Mouse (Mus musculus) frontal cortex, postnatal 36 days (tissue): ENCODE data around the gene Xpr1.

Source experiments
- DNase-seq, 2 experiments: peaks; one replicate each; pipeline ENCODE4 v3.0.0; 2022; ENCODE audit warnings: low spot score in 2 of 2

Gene Xpr1

DNA sequence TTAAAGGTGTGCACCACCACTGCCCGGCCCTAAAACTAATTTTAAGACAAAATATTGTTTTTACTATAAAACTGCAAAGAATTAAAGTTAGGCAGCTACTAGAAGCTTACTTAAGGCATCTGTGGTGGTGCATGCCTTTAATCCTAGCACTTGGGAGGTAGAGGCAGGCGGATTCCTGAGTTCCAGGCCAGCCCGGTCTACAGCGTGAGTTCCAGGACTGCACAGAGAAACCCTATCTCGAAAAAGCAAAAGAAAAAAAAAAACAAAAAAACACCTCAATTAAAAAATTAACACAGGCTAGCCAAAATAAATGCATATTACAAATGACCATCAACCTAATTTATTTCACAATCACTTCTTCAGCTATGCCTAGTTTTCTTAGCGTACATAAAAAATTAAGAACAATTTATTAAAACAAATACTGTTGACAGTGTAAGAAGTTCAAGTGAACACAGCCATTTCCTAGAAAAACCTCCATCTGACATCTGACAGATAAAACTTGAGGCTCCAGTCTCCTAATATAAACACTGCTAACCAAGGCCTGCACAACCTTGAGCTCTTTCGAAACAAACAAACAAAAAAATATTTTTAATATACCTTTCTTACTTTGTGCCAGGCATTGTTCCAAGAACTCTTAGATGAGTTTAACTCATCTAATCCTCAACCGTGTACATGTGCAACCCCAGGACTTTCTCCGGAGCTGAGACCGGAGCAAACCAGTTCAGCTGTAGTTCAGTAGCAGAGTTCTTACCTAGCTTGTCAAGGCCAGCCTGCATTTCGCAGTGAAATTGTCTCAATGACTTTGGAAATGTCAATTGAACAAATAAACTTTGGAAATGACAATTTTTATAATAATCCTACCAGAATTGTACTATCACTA is 9.3 kb downstream of the Xpr1 start:
- no peak for DNase-seq

DNA sequence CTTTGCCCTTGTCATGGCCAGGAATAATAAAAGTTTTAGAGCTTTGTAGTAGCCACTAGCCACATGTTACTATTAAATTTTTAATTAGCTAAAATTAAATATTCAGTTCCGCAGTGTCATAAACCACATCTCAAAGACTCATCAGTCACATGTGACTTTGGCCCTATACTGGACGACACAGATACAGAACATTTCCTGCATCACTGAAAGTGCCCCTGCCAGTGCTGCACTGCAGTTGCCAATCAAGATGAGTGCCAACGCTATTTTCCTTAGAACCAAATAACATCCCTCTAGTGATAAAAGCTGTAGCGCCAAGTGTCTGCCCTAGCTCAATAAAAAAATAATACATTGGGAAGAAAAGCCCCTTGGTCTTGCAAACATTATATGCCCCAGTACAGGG is 17.2 kb downstream of the Xpr1 start:
- DNase-seq = no peak

DNA sequence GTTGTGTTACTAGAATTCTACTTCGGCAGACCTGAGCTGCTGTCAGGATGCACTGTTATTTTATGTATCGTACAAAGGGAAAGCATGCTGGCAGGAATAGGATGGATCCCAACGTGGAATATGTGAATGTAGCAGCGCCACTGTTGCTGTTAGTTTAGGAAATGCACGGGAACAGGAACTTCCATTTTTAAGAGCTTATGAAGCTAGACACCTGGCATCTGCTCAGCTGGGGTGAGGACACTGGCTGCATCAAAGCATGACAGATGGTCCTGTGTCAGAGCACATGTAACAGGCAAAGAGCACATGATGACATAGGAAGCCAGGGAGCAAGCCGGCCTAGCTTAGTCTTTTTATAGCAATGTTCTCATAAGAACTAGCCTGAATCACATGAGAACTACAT is 22.4 kb downstream of the Xpr1 start:
- no peak for DNase-seq

- DNase-seq = no peak
These were observed 23.2 kb downstream of the Xpr1 start for GRCm38 (mm10) chr1:155394021-155394420.

DNA sequence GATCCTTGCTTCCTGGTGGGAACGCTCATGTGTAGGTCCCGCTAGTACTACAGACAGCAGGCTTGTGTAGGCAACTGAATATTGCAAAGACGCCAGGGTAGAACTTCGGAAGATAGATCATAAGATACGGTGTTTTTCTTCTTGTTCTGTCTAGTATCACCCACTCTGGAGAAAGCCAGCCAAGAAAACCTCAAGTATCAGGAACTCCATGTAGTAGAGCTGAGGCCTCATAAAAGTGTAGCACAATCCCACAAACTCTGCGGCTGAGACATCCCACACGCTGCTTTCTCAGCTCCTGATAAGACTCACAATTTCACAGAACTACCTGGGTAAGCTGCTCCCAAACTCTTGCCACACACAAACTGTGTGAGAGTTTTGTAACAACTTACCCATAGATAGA is 24.4 kb downstream of the Xpr1 start:
- no peak for DNase-seq

DNA sequence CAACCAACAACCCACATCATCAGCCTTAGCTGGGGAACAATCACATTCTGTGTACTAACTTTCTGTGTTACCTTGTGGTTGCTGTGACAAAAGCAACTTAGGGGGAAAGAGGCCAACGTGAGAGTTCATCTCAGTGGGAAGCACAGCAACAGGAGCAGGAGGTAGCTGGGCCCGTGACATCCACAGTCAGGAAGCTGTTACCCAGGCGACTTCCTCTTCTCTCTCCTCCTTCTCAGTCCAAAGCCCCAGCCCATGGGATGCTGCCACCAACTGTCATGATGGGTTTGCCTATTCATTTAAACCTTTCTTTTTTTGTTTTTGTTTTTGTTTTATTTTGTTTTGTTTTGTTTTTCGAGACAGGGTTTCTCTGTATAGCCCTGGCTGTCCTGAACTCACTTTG is 25.7 kb downstream of the Xpr1 start:
- no peak for DNase-seq

- DNase-seq = no peak
These were observed 28.8 kb downstream of the Xpr1 start for GRCm38 (mm10) chr1:155388418-155388817.

GRCm38 (mm10) chr1:155386551-155386950 is 30.7 kb downstream of the Xpr1 start:
- DNase-seq = no peak

DNA sequence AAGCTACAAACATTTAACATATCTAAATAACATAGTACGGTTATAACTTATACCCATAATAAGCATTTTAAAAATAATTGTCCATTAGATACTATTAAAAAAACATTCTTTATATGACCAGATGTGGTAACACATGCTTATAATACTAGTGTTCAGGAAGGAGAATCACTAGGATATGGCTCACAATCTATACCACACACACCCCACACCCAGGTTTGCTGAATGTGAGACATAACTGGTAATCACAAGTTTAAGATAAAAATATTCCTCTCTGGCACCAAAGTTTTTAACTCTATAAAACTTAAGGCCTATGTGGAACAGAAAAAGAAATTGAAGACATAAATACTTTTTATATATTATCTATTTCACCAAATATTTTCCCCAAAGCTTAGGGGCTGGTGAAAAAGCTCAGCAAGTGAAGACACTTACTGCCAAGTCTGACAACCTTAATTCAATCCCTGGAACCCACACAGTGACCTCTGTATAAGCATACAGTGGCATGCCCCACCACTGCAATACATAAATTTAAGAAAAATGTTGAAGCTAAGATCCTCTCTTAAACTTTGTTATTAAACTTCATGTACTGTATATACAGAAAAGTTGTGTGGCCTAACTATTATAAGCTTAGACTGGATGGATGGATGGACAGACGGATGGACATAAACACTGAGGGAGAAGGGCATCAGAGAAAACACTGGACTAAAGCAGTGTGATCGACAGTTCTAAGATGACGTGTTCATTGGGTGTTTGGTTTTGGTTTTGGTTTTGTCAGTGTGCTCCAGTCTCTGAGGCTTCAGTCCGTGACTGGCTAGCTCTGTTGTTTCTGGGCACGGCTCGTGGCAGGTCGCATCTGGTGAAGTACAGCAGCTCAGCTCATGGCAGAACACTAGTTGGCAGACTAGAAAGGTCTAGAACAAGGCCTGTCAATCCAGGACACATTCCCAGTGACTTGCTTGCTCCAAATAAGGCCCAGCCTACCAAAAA is 33.6 kb downstream of the Xpr1 start:
- DNase-seq = no peak

GRCm38 (mm10) chr1:155381931-155382330 is 35.3 kb downstream of the Xpr1 start:
- no peak for DNase-seq

- DNase-seq = no peak
These were observed 37.9 kb downstream of the Xpr1 start for GRCm38 (mm10) chr1:155379289-155379688.

GRCm38 (mm10) chr1:155372821-155373220 is 44.4 kb downstream of the Xpr1 start:
- DNase-seq = no peak

DNA sequence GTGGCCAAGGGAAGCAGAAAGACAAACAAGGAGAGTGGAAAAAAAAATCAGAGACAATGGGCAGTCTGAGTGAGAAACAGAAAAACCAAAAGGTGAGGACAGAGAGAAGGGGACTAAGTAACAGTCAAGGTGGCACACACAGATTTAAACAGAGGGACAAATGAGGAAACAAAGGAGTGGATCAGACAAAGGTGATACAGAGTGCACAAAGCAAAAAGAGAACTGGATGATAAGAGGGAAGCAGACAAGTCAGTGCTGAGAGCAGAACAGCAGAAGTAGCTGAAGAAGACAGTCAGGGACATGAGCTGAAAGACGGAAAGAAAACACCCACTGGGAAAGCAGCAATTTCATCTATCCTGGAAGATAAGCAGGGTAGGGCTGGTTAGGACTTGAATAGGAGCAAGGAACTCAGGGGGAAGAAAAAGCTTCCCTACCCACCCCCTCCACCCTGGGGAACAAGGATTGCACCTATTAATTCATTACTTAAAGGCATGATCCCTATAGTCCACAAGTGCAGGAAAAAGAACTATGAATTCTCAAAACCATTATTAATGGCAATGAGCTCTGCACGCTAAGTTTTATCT is 47.0 kb downstream of the Xpr1 start:
- no peak for DNase-seq

- no peak for DNase-seq
These were observed 50.8 kb downstream of the Xpr1 start for GRCm38 (mm10) chr1:155366366-155366765.

DNA sequence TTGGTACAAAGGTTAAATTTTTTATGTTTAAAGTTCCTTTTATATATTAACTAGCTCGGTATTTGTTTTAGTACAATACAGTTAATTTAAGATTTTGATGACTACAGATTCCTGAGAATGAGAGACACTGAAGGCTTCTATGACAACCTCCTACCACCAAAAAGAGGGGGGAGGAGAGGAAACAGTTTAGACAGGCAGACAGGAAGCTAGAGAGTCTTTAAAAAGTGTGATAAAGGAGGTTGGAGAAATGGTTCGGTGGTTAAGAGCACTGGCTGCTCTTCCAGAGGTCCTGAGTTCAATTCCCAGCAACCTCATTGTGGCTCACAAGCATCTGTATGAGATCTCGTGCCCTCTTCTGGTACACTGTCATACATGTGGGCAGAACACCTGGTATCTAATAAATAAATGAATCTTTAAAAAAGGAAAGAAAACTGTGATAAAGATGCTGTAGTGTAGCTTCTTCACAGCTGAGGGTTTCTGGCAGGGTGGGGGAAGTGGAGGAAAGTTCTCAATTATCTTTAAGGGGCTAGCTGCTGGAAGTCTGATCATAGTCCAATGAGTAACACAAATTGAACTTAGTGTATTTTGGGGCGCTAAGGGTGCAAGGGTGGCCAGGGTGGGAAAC is 55.6 kb downstream of the Xpr1 start:
- DNase-seq = no peak

- no peak for DNase-seq
These were observed 64.1 kb downstream of the Xpr1 start for GRCm38 (mm10) chr1:155353096-155353495.

DNA sequence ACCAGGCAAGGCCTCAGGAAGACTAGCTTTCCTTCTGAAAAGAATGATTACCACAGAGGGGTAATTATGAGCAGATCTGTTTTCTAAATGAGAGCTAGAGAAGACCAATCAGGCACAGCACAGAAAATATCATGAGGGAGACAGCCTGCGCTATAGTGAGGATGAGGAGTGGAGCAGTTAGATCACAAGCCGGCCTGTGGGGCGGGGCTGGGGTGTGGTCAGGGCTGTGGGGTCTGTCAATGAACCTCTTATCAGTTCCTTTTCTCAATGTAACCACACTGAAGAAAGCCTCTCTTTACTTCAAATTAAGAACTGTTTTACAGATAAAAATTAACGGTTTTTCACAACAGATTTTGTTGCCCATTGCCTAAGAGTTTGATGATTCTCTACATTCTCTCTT is 65.7 kb downstream of the Xpr1 start:
- DNase-seq = no peak

DNA sequence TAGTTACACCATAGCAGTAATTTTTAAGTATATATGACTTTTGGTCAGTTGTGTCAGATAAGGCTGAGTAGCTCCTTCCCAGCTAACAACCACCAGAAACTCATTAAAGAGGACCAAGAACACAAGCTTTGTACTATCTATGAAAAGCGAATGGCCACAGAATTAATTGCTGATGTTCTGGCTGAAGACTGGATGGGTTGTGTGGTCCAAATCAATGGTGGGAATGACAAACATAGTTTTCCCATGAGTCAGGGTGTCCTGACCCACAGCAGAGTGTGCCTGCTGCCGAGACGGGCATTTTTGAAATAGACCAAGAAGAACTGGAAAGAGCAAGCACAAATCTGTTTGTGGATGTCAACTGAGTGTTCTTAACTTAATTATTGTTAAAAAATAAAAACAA is 68.7 kb downstream of the Xpr1 start:
- no peak for DNase-seq

- DNase-seq = no peak
These were observed 69.9 kb downstream of the Xpr1 start for GRCm38 (mm10) chr1:155347339-155347738.

DNA sequence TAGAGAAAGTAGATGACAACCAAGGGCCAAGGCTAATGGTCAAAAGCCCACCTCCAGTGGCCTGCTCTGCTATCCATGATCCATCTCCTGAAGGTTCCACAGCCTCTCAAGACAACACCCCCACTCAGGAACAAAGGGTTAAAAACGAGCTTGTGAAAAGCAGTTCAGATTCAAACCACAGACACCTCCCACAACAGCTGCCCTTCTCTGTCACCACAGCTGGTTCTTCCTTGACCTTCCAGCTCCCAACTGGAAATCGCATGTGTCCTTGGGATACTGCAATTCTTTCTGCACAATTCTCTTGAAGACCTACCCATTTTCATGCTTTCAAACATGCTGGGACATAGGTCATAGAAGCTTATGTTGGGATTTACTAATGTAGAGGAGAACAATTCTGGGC is 73.2 kb downstream of the Xpr1 start:
- no peak for DNase-seq

- no peak for DNase-seq
These were observed 77.6 kb downstream of the Xpr1 start for GRCm38 (mm10) chr1:155339622-155340021.

- no peak for DNase-seq
These were observed 79.9 kb downstream of the Xpr1 start for GRCm38 (mm10) chr1:155337315-155337714.
